Mouse (Mus musculus) CH12.LX (cell line): ENCODE results near the gene Ccm2l.

Source experiments
- CHD1 ChIP-seq: IDR thresholded peaks from 2 replicates; pipeline ENCODE4 v1.6.1; 2012; ENCODE audit warnings: low read depth, low read length, improper control_type of control experiment, inconsistent platforms
- CTCF ChIP-seq, 2 experiments: IDR thresholded peaks in 1 of 2; conservative IDR thresholded peaks in 1 of 2; 2 replicates each; pipeline ENCODE4 v1.5.1; 2011 to 2012; ENCODE audit warnings: low read depth in 2 of 2, low read length in 2 of 2, improper control_type of control experiment in 1 of 2, inconsistent platforms in 1 of 2, mild to moderate bottlenecking in 1 of 2, moderate library complexity in 1 of 2
- MYC ChIP-seq: IDR thresholded peaks from 2 replicates; pipeline ENCODE4 v1.6.1; 2011; ENCODE audit warnings: low read depth, mild to moderate bottlenecking, improper control_type of control experiment, low read length
- RAD21 ChIP-seq: IDR thresholded peaks from 2 replicates; pipeline ENCODE4 v1.6.1; 2011; ENCODE audit warnings: low read depth, mild to moderate bottlenecking, low read length, improper control_type of control experiment, moderate library complexity
- SIN3A ChIP-seq: IDR thresholded peaks from 2 replicates; pipeline ENCODE4 v1.6.1; 2012; ENCODE audit warnings: low read length, improper control_type of control experiment, inconsistent platforms

- TF ChIP-seq CTCF (conservative IDR thresholded peaks at IDR 0.05 in 1 of 2, IDR thresholded peaks at IDR 0.05 in 1 of 2; ENCODE audit: low read depth in 2 of 2, low read length in 2 of 2) = no peak
- no peak for TF ChIP-seq MYC
- no peak for TF ChIP-seq SIN3A
- TF ChIP-seq CHD1 = no peak
- TF ChIP-seq RAD21 = no peak
Observed at GRCm38 (mm10) chr2:153021163-153021562, 44.6 kb upstream of the Ccm2l start.
